Mouse (Mus musculus): ENCODE results near the gene Spice1.

GRCm38 (mm10) chr16:44365522-44365921 lies 18.6 kb downstream of the Spice1 start:
- TF ChIP-seq CTCF (IDR thresholded peaks at IDR 0.05; ENCODE audit: low read depth) (no peak), EP300 (optimal IDR thresholded peaks at IDR 0.05) (no peak)

Measured in stomach, postnatal 0 days (tissue).